28 mouse cellular contexts compared by ENCODE assay signal in the genomic region with DNA sequence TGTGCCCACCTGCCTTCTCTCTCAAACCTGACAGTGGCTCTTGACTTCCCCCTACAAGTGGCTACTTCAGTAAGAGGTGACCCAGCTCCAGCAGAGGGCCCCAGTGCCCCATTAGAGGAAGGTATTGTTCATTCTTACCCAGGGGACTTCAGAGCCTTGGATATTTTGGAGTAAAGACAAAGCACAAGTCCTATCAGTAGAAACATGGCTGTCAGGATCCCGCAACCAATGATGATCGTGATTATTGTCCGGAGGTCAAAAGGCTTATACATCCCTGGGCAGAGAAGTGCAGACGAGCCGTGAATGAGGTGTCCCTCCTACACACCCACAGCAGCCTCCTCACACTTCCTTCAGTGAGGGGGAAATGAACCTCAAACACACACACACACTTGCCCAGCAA. TPM values are rescaled to one million over a fixed set of nuclear protein-coding genes. Genes with fewer than 3 reads are reported as not detected.
DNase-seq lines count a peak whose midpoint lies in the region; ATAC-seq and TF ChIP-seq lines count a peak whose summit lies in the region.
"Had no signal": no experiment of that assay in that cellular context is flagged by ENCODE, and none has a peak within 500 bp of the region (broad histone marks: within the 10 kb centered on the region; RNA-seq: fewer than 3 reads in every experiment).

No protein-coding gene starts in this region.

- TF ChIP-seq CTCF in heart, postnatal 0 days (IDR thresholded peaks at IDR 0.05; ENCODE audit: low read depth) = peak; percentile 8; the same call in 1 of the 2 replicates
- no peak for TF ChIP-seq CTCF in heart, adult 2 months (IDR thresholded peaks at IDR 0.05)
- peak; percentile 14; the same call in 1 of the 2 replicates for TF ChIP-seq CTCF in lung, embryonic 14.5 days (IDR thresholded peaks at IDR 0.05; ENCODE audit: low read depth)

- no peaks in the 10 kb centered on the region for H3K27me3 ChIP-seq in heart, postnatal 0 days (ENCODE audit: control insufficient read depth, insufficient read depth, low read length)
- no peaks in the 10 kb centered on the region for H3K27me3 ChIP-seq in heart, adult 2 months (ENCODE audit: control insufficient read depth, insufficient read depth, low read length)
- no peaks in the 10 kb centered on the region for H3K27me3 ChIP-seq in lung, embryonic 14.5 days (ENCODE audit: insufficient read depth, low read length)
- no peaks in the 10 kb centered on the region for H3K27me3 ChIP-seq in forebrain, embryonic 15.5 days
- H3K27me3 ChIP-seq: embryonic facial prominence, embryonic 12.5 days; heart, embryonic 12.5 days; hindbrain, embryonic 12.5 days had no signal

- no peaks in the 10 kb centered on the region for H3K9me3 ChIP-seq in heart, postnatal 0 days (replicated peaks; ENCODE audit: control insufficient read depth, low read length)
- H3K9me3 ChIP-seq in lung, embryonic 14.5 days (ENCODE audit: low read depth, low read length) = no peaks in the 10 kb centered on the region
- no peaks in the 10 kb centered on the region for H3K9me3 ChIP-seq in forebrain, embryonic 15.5 days
- H3K9me3 ChIP-seq: embryonic facial prominence, embryonic 12.5 days; heart, embryonic 12.5 days; hindbrain, embryonic 12.5 days had no signal

- H3K4me2 ChIP-seq in heart, postnatal 0 days (ENCODE audit: low read depth, low read length) = no peak overlapping the region
- H3K4me2 ChIP-seq in lung, embryonic 14.5 days = no peak overlapping the region
- no peak overlapping the region for H3K4me2 ChIP-seq in forebrain, embryonic 15.5 days (replicated peaks)
- H3K4me2 ChIP-seq: embryonic facial prominence, embryonic 12.5 days; heart, embryonic 12.5 days; hindbrain, embryonic 12.5 days had no signal

- TF ChIP-seq EP300 in heart, postnatal 0 days (IDR thresholded peaks at IDR 0.05; ENCODE audit: low read depth) = no peak
- TF ChIP-seq EP300 in heart, adult 2 months (IDR thresholded peaks at IDR 0.05; ENCODE audit: insufficient read depth, low read depth, low read length) = no peak

- no peak overlapping the region for H3K4me3 ChIP-seq in heart, postnatal 0 days (ENCODE audit: low read depth, low read length)
- H3K4me3 ChIP-seq in heart, adult 2 months = no peak overlapping the region
- H3K4me3 ChIP-seq in lung, embryonic 14.5 days (ENCODE audit: low read depth, low read length) = no peak overlapping the region
- H3K4me3 ChIP-seq in forebrain, embryonic 15.5 days = no peak overlapping the region
- H3K4me3 ChIP-seq: embryonic facial prominence, embryonic 12.5 days; heart, embryonic 12.5 days; hindbrain, embryonic 12.5 days had no signal

- no peak for TF ChIP-seq POLR2A in heart, adult 2 months (IDR thresholded peaks at IDR 0.05; ENCODE audit: insufficient read depth, low read depth, low read length)

- H3K9ac ChIP-seq in heart, postnatal 0 days (replicated peaks; ENCODE audit: low read depth, low read length) = no peak overlapping the region
- H3K9ac ChIP-seq in heart, adult 2 months (ENCODE audit: low read depth, low read length) = no peak overlapping the region
- H3K9ac ChIP-seq in lung, embryonic 14.5 days = no peak overlapping the region
- no peak overlapping the region for H3K9ac ChIP-seq in forebrain, embryonic 15.5 days (replicated peaks)
- H3K9ac ChIP-seq: embryonic facial prominence, embryonic 12.5 days; heart, embryonic 12.5 days; hindbrain, embryonic 12.5 days had no signal

- no peaks in the 10 kb centered on the region for H3K4me1 ChIP-seq in heart, postnatal 0 days (ENCODE audit: control insufficient read depth, insufficient read depth)
- no peaks in the 10 kb centered on the region for H3K4me1 ChIP-seq in heart, adult 2 months (ENCODE audit: control insufficient read depth, insufficient read depth, low read length)
- no peaks in the 10 kb centered on the region for H3K4me1 ChIP-seq in lung, embryonic 14.5 days (ENCODE audit: insufficient read depth)
- H3K4me1 ChIP-seq in forebrain, embryonic 15.5 days = no peaks in the 10 kb centered on the region
- H3K4me1 ChIP-seq: embryonic facial prominence, embryonic 12.5 days; hindbrain, embryonic 12.5 days had no signal

- no peak overlapping the region for H3K27ac ChIP-seq in heart, postnatal 0 days (ENCODE audit: low read depth)
- no peak overlapping the region for H3K27ac ChIP-seq in heart, adult 2 months
- no peak overlapping the region for H3K27ac ChIP-seq in lung, embryonic 14.5 days (ENCODE audit: low read depth)
- H3K27ac ChIP-seq in forebrain, embryonic 15.5 days (replicated peaks) = no peak overlapping the region
- H3K27ac ChIP-seq: embryonic facial prominence, embryonic 12.5 days; hindbrain, embryonic 12.5 days had no signal

- H3K79me2 ChIP-seq in heart, adult 2 months (replicated peaks; ENCODE audit: control insufficient read depth, insufficient read depth, low read length) = no peaks in the 10 kb centered on the region

- no peaks in the 10 kb centered on the region for H3K36me3 ChIP-seq in heart, postnatal 0 days (replicated peaks; ENCODE audit: control insufficient read depth, insufficient read depth, low read length)
- H3K36me3 ChIP-seq in heart, adult 2 months (ENCODE audit: control insufficient read depth, insufficient read depth, low read length) = no peaks in the 10 kb centered on the region
- H3K36me3 ChIP-seq in lung, embryonic 14.5 days (ENCODE audit: insufficient read depth) = no peaks in the 10 kb centered on the region
- no peaks in the 10 kb centered on the region for H3K36me3 ChIP-seq in forebrain, embryonic 15.5 days
- H3K36me3 ChIP-seq: embryonic facial prominence, embryonic 12.5 days; heart, embryonic 12.5 days; hindbrain, embryonic 12.5 days had no signal

- intact Hi-C loops in heart, adult 2 months (cut with DNase I) = no loop called here

- 84% methylated on average over 5 of the region's 5 CpGs for whole genome bisulfite sequencing in heart, postnatal 0 days
- 77% methylated on average over 5 of the region's 5 CpGs for whole genome bisulfite sequencing in heart, adult 2 months
- WGBS in lung, embryonic 14.5 days = 77% methylated on average over 5 of the region's 5 CpGs
- 91% methylated on average over 5 of the region's 5 CpGs for WGBS in forebrain, embryonic 15.5 days

- no peak for ATAC-seq in heart, postnatal 0 days (ENCODE audit: insufficient read depth, low read depth)
- no peak for ATAC-seq in lung, embryonic 14.5 days (ENCODE audit: insufficient read depth)
- ATAC-seq in forebrain, embryonic 15.5 days (replicated peaks) = no peak
- ATAC-seq: forebrain, embryonic 16.5 days; hindbrain, embryonic 16.5 days had no signal

- no peak for DNase-seq in heart, postnatal 0 days (ENCODE audit: low spot score)
- DNase-seq in heart, adult 2 months = no peak
- DNase-seq in lung, embryonic 14.5 days = peak; percentile 11
- DNase-seq in lung, postnatal 14 days = no peak
- DNase-seq in 416B (ENCODE audit: low read depth) (peak; percentile 23), NIH3T3 (ENCODE audit: low read depth) (peak; percentile 2)
- no peak for DNase-seq in cerebellum, adult 18-20 months
- DNase-seq: adrenal gland, postnatal 10 days; cerebellum, adult 11 months; cerebellum, adult 9-10 months; cerebellum, postnatal 25 days; gastrocnemius, postnatal 10 days; heart, postnatal 4 days had no signal

RNA-seq across cellular contexts. Expression of gene Fam24b, which starts 2.3 kb away (rescaled TPM):
- not detected in 2 replicates for total RNA-seq in heart, postnatal 0 days (2014; rRNA removed; ENCODE audit: low replicate concordance)
- 0.18 TPM in 1 of 2 replicates, not detected in the other for polyA plus RNA-seq in heart, postnatal 0 days (2015; fragmentation: Nextera tagmentation; extraction: Ambion mirVana)
- not detected for total RNA-seq in heart, adult 2 months (2021)
- polyA plus RNA-seq in heart, adult 2 months (2012; rRNA removed) = not detected in 2 replicates
- not detected in 2 replicates for polyA plus RNA-seq in lung, embryonic 14.5 days (2014; fragmentation: Nextera tagmentation; extraction: Ambion mirVana)
- not detected in 2 replicates for polyA plus RNA-seq in forebrain, embryonic 15.5 days (2015; fragmentation: Nextera tagmentation; extraction: Ambion mirVana)
- total RNA-seq: adrenal gland, postnatal 10 days; ES-E14; gastrocnemius, postnatal 10 days; gastrocnemius, postnatal 4 days; heart, adult 8-10 months; heart, postnatal 4 days had no signal
- polyA plus RNA-seq: brain, embryonic 14.5 days; cortical plate, adult 2 months; embryonic facial prominence, embryonic 12.5 days; forebrain, embryonic 11.5 days; forebrain, embryonic 16.5 days; heart, embryonic 12.5 days; heart, embryonic 16.5 days; hindbrain, embryonic 12.5 days; hindbrain, embryonic 16.5 days had no signal

RNA-seq across cellular contexts. Expression of gene Cuzd1, which starts 5.0 kb away (rescaled TPM):
- total RNA-seq in heart, postnatal 0 days (2014; rRNA removed; ENCODE audit: low replicate concordance) = 0.84 and 3.4 TPM in 2 replicates
- polyA plus RNA-seq in heart, postnatal 0 days (2015; fragmentation: Nextera tagmentation; extraction: Ambion mirVana) = 0.60 and 0.65 TPM in 2 replicates
- total RNA-seq in heart, adult 2 months (2021) = under 1 TPM; 0.21 to 0.32 TPM
- 0.64 and 0.79 TPM in 2 replicates for polyA plus RNA-seq in heart, adult 2 months (2012; rRNA removed)
- not detected in 2 replicates for polyA plus RNA-seq in lung, embryonic 14.5 days (2014; fragmentation: Nextera tagmentation; extraction: Ambion mirVana)
- not detected in 2 replicates for polyA plus RNA-seq in forebrain, embryonic 15.5 days (2015; fragmentation: Nextera tagmentation; extraction: Ambion mirVana)
- total RNA-seq: adrenal gland, postnatal 10 days; gastrocnemius, postnatal 10 days; gastrocnemius, postnatal 4 days had no signal
- polyA plus RNA-seq: embryonic facial prominence, embryonic 12.5 days; forebrain, embryonic 11.5 days; forebrain, embryonic 16.5 days; hindbrain, embryonic 12.5 days; hindbrain, embryonic 16.5 days had no signal

RNA-seq across cellular contexts. Expression of gene Fam24a, which starts 6.6 kb away (rescaled TPM):
- not detected in 2 replicates for total RNA-seq in heart, postnatal 0 days (2014; rRNA removed; ENCODE audit: low replicate concordance)
- polyA plus RNA-seq in heart, postnatal 0 days (2015; fragmentation: Nextera tagmentation; extraction: Ambion mirVana) = not detected in 2 replicates
- total RNA-seq in heart, adult 2 months (2021) = not detected
- not detected in 2 replicates for polyA plus RNA-seq in heart, adult 2 months (2012; rRNA removed)
- polyA plus RNA-seq in lung, embryonic 14.5 days (2014; fragmentation: Nextera tagmentation; extraction: Ambion mirVana) = not detected in 2 replicates
- polyA plus RNA-seq in forebrain, embryonic 15.5 days (2015; fragmentation: Nextera tagmentation; extraction: Ambion mirVana) = not detected in 2 replicates
- total RNA-seq: adrenal gland, postnatal 10 days; adrenal gland, postnatal 4 days; ES-E14; gastrocnemius, postnatal 10 days; gastrocnemius, postnatal 4 days; heart, adult 8-10 months; heart, postnatal 4 days had no signal
- polyA plus RNA-seq: brain, embryonic 14.5 days; cortical plate, adult 2 months; embryonic facial prominence, embryonic 12.5 days; forebrain, embryonic 11.5 days; forebrain, embryonic 16.5 days; frontal cortex, adult 2 months; heart, embryonic 12.5 days; heart, embryonic 16.5 days; hindbrain, embryonic 12.5 days; hindbrain, embryonic 16.5 days had no signal

RNA-seq across cellular contexts. Expression of gene 2310057M21Rik, which starts 35.5 kb away (rescaled TPM):
- 4.2 and 6.3 TPM in 2 replicates for total RNA-seq in heart, postnatal 0 days (2014; rRNA removed; ENCODE audit: low replicate concordance)
- 13.6 and 15.0 TPM in 2 replicates for polyA plus RNA-seq in heart, postnatal 0 days (2015; fragmentation: Nextera tagmentation; extraction: Ambion mirVana)
- total RNA-seq in heart, adult 2 months (2021) = 10 to 100 TPM in 1 of 2 experiments, 1 to 10 TPM in 1; 9.7 to 17.1 TPM
- 6.2 and 8.1 TPM in 2 replicates for polyA plus RNA-seq in heart, adult 2 months (2012; rRNA removed)
- polyA plus RNA-seq in lung, embryonic 14.5 days (2014; fragmentation: Nextera tagmentation; extraction: Ambion mirVana) = 20.0 and 24.3 TPM in 2 replicates
- 21.9 and 24.2 TPM in 2 replicates for polyA plus RNA-seq in forebrain, embryonic 15.5 days (2015; fragmentation: Nextera tagmentation; extraction: Ambion mirVana)

RNA-seq across cellular contexts. Expression of gene Pstk, which starts 43.9 kb away (rescaled TPM):
- total RNA-seq in heart, postnatal 0 days (2014; rRNA removed; ENCODE audit: low replicate concordance) = 75.0 and 82.2 TPM in 2 replicates
- polyA plus RNA-seq in heart, postnatal 0 days (2015; fragmentation: Nextera tagmentation; extraction: Ambion mirVana) = 124 and 126 TPM in 2 replicates
- total RNA-seq in heart, adult 2 months (2021) = 10 to 100 TPM; 35.0 to 43.4 TPM
- 59.5 and 61.9 TPM in 2 replicates for polyA plus RNA-seq in heart, adult 2 months (2012; rRNA removed)
- polyA plus RNA-seq in lung, embryonic 14.5 days (2014; fragmentation: Nextera tagmentation; extraction: Ambion mirVana) = 63.8 and 66.7 TPM in 2 replicates
- polyA plus RNA-seq in forebrain, embryonic 15.5 days (2015; fragmentation: Nextera tagmentation; extraction: Ambion mirVana) = 33.7 TPM in 2 replicates

Comparison
In these comparisons a context has a peak if more than half of its experiments do, and no peak if none do; other contexts are left out.
1. DNase-seq: peak in lung, embryonic 14.5 days (single experiment), 416B (single experiment) and NIH3T3 (single experiment); none in heart, postnatal 0 days (single experiment), heart, adult 2 months (0 of 2), lung, postnatal 14 days (single experiment) and cerebellum, adult 18-20 months (0 of 2).